Mouse (Mus musculus) intestine, postnatal 0 days (tissue): Measurements from ENCODE around the gene 4933434E20Rik. TPM values are rescaled to one million over a fixed set of nuclear protein-coding genes. Genes with fewer than 3 reads are reported as not detected.

ENCODE experiments used
- ATAC-seq: fragments of 200-750 bp; cut with Nextera tagmentation; 2 replicates; pipeline ENCODE4 v1.8.0; 2017; ENCODE audit warnings: mild to moderate bottlenecking, moderate TSS enrichment, moderate library complexity
- H3K27ac ChIP-seq: fragments of 300-500 bp; sonication (generic); 2 replicates; pipeline ENCODE4 v1.5.1; 2014; ENCODE audit warnings: mild to moderate bottlenecking, low read depth, low read length, moderate library complexity
- H3K27me3 ChIP-seq: fragments of 300-500 bp; sonication (generic); replicated peaks from 2 replicates; pipeline ENCODE4 v1.6.1; 2014; ENCODE audit warnings: low read length, mixed read lengths; ENCODE audit not compliant: control insufficient read depth, insufficient read depth
- H3K36me3 ChIP-seq: fragments of 300-500 bp; sonication (generic); 2 replicates; pipeline ENCODE4 v1.6.1; 2014; ENCODE audit warnings: mild to moderate bottlenecking, moderate library complexity; ENCODE audit not compliant: control insufficient read depth, insufficient read depth
- H3K4me1 ChIP-seq: fragments of 300-500 bp; sonication (generic); replicated peaks from 2 replicates; pipeline ENCODE4 v1.6.1; 2014; ENCODE audit warnings: antibody characterized with exemption, low read length, mixed read lengths; ENCODE audit not compliant: control insufficient read depth, insufficient read depth
- H3K4me2 ChIP-seq: fragments of 300-500 bp; sonication (generic); replicated peaks from 2 replicates; pipeline ENCODE4 v1.6.1; 2014; ENCODE audit warnings: low read depth, mild to moderate bottlenecking, moderate library complexity
- H3K4me3 ChIP-seq: fragments of 300-500 bp; sonication (generic); 2 replicates; pipeline ENCODE4 v1.5.1; 2014; ENCODE audit warnings: low read depth, low read length
- H3K9ac ChIP-seq: fragments of 300-500 bp; sonication (generic); 2 replicates; pipeline ENCODE4 v1.6.1; 2014; ENCODE audit warnings: mild to moderate bottlenecking, low read depth, low read length
- H3K9me3 ChIP-seq: fragments of 300-500 bp; sonication (generic); 2 replicates; pipeline ENCODE4 v1.6.1; 2016; ENCODE audit warnings: mixed run types; ENCODE audit not compliant: control insufficient read depth
- CTCF ChIP-seq: sonication (generic); IDR thresholded peaks from 2 replicates; pipeline ENCODE4 v1.5.1; 2016; ENCODE audit warnings: low read depth, mild to moderate bottlenecking, control low read depth, antibody characterized with exemption, moderate library complexity
- WGBS: fragments of 180-500 bp; shearing (Covaris S2); extraction: QIAGEN DNeasy Blood & Tissue Kit; methylation state at CpG from one replicate; pipeline ENCODE4 v1.1.7; 2014; 5-methylcytosine and 5-hydroxymethylcytosine counted together
- polyA plus RNA-seq: library from polyadenylated mRNA; unstranded; fragments of >200 nt; fragmentation: Nextera tagmentation; extraction: Ambion mirVana; gene quantifications from 2 replicates; pipeline ENCODE4 v1.2.1, GENCODE M21; 2015

Gene 4933434E20Rik
- polyA plus RNA-seq, 1 experiment from 2014 or later, result 128 TPM

DNA sequence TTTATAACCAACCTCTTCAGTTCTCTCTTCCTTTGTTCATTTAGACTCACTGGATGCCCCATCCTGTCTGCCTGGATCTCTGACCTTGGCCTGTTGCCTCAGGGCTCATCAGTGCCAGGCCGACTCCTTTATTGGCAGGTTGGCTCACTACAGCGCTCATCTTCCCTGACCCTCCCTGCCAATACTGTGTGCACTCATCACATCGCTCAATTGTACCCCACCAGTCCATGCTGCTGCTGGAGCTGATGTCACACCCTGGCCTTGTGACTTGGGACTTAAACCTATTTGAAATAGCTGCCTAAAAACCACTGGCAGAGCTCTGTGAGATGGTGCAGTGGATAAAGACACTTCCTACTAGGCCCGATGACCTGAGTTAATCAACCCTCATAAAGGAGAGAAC is 16.4 kb downstream of the 4933434E20Rik start:
- Histone ChIP-seq H3K27ac (no peak overlapping the region), H3K4me1 (no peaks in the 10 kb centered on the region), H3K4me2 (no peak overlapping the region), H3K4me3 (no peak overlapping the region), H3K36me3 (peaks cover 4% of the 10 kb centered on the region), H3K27me3 (no peaks in the 10 kb centered on the region), H3K9me3 (no peaks in the 10 kb centered on the region), H3K9ac (no peak overlapping the region)
- no peak for ATAC-seq
- 83% methylated on average over 4 of the region's 4 CpGs for WGBS
- TF ChIP-seq CTCF, result no peak

GRCm38 (mm10) chr3:90069688-90070087 is 18.3 kb downstream of the 4933434E20Rik start:
- no peaks in the 10 kb centered on the region for H3K9me3 ChIP-seq
- H3K4me3 ChIP-seq, result no peak overlapping the region
- WGBS, result 70% methylated on average over 7 of the region's 7 CpGs
- no peak for TF ChIP-seq CTCF
- H3K27me3 ChIP-seq, result no peaks in the 10 kb centered on the region
- no peak overlapping the region for H3K27ac ChIP-seq
- no peak overlapping the region for H3K4me2 ChIP-seq
- no peaks in the 10 kb centered on the region for H3K4me1 ChIP-seq
- ATAC-seq, result no peak
- no peaks in the 10 kb centered on the region for H3K36me3 ChIP-seq
- no peak overlapping the region for H3K9ac ChIP-seq

DNA sequence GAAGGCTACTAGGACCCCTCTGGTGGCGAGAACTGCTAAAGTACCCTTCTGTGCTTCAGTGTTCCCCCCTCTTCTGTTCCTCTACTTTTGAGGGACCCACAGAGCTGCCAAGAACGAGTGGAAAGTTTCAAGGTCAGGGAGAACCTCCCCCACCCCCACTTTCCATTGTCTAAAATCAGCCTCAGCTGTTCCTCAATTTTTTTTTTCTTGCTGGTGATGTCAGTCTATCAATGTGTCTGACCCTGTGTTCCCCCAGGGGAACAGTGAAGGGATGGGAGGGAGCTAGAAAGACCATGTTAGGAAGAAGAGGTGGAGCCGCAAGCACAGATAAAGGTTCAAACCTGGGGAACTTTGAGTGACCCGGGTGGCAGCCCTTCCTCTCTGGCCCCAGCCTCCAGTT is 20.9 kb downstream of the 4933434E20Rik start, which contains the start of gene Tpm3:
Gene Tpm3, plus strand, starts transcription at position 356 of the 400 bp plus-strand sequence.
- Histone ChIP-seq H3K4me3 (no peak within 1 kb of the TSS), H3K4me1 (no peaks in the 10 kb centered on the region), H3K9me3 (no peaks in the 10 kb centered on the region), H3K36me3 (no peaks in the 10 kb centered on the region), H3K27ac (no peak within 1 kb of the TSS), H3K9ac (no peak within 1 kb of the TSS), H3K27me3 (no peaks in the 10 kb centered on the region), H3K4me2 (no peak within 1 kb of the TSS)
- WGBS, result 53% methylated on average over 4 of the region's 4 CpGs
- no peak for ATAC-seq
- TF ChIP-seq CTCF, result no peak

DNA sequence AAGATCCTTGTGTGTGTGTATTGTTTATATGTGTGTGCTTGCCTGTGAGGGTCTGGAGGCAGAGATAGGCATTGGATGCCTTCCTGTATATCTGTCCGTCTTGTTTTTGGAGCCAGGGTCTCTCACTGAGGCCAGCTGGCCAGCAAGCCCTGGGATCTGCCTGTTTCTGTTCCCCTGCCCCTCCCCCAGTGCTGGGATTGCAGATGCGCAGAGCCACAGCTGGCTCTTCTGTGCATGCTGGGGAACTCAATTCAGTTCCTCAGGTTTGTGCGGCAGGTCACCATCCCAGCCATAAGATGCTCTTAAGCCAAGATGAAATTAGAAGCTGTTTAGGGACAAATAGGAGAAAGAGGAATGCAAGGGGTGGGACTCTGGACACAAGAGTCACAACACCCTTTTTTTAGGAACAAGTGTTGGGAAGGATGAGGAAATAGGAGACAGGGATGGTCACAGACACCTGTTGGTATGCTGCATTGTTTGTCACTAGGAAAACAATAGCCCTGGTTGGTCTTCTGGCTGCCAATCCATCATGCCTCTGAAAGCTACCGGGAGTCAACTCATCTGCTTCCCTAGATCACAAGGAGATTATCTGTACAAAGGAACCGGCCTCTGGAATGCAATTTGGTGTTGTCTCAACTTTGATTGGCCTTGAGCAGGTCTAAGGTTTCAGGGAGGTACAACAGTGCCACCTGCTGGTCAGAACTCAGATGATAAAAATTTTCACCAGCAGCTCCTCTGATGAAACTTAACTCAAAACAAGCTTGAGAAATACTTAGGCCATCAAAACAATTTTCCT is 25.7 kb downstream of the 4933434E20Rik start:
- 14% methylated on average over 5 of the region's 5 CpGs for WGBS
- 0 out of 2 replicates have a peak, but pooled peaks cover 4% of the 10 kb centered on the region for H3K4me1 ChIP-seq
- 0 out of 2 replicates have a peak overlapping the region, but pooled peaks have one; percentile 6 for H3K4me2 ChIP-seq
- no peaks in the 10 kb centered on the region for H3K36me3 ChIP-seq
- no peak overlapping the region for H3K9ac ChIP-seq
- no peaks in the 10 kb centered on the region for H3K9me3 ChIP-seq
- no peak overlapping the region for H3K27ac ChIP-seq
- H3K27me3 ChIP-seq, result no peaks in the 10 kb centered on the region
- no peak for ATAC-seq
- peak; percentile 94 for TF ChIP-seq CTCF
- H3K4me3 ChIP-seq, result no peak overlapping the region

DNA sequence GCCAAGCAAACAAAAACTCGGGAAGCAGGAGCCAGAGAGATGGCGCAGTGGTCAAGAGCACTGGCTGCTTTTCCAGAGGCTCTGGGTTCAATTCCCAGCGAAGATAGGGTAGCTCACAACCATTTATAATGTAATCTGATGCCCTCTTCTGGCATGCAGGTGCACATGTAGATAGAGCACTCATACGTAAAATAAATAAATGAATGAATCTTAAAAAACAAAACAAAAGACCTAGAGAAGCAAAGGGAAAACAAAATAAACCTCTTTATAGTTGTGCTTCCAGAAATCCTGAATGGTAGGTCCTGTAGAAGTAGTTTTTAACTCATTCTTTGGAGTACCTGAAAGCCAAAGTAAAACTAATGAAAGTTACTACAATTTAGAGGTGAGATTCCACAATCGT is 26.8 kb downstream of the 4933434E20Rik start:
- Histone ChIP-seq H3K4me2 (no peak overlapping the region), H3K4me1 (0 out of 2 replicates have a peak, but pooled peaks cover 4% of the 10 kb centered on the region), H3K9ac (no peak overlapping the region), H3K27me3 (no peaks in the 10 kb centered on the region), H3K27ac (no peak overlapping the region), H3K9me3 (no peaks in the 10 kb centered on the region), H3K36me3 (no peaks in the 10 kb centered on the region), H3K4me3 (no peak overlapping the region)
- ATAC-seq, result no peak
- no peak for TF ChIP-seq CTCF
- WGBS, result 47% methylated on average over 5 of the region's 5 CpGs

- Histone ChIP-seq H3K36me3 (no peaks in the 10 kb centered on the region), H3K27ac (peak overlapping the region; percentile 99), H3K27me3 (no peaks in the 10 kb centered on the region), H3K4me3 (peak overlapping the region; percentile 94), H3K9me3 (no peaks in the 10 kb centered on the region), H3K4me2 (peak overlapping the region; percentile 72), H3K9ac (peak overlapping the region; percentile 93), H3K4me1 (peaks cover 13% of the 10 kb centered on the region; the same call in 1 of the 2 replicates)
- peak; percentile 85 for ATAC-seq
- peak; percentile 51 for TF ChIP-seq CTCF
- WGBS, result 0% methylated on average over 31 of the region's 33 CpGs
Measured at GRCm38 (mm10) chr3:90079133-90079762, 27.8 kb downstream of the 4933434E20Rik start.
